In the genomic region with DNA sequence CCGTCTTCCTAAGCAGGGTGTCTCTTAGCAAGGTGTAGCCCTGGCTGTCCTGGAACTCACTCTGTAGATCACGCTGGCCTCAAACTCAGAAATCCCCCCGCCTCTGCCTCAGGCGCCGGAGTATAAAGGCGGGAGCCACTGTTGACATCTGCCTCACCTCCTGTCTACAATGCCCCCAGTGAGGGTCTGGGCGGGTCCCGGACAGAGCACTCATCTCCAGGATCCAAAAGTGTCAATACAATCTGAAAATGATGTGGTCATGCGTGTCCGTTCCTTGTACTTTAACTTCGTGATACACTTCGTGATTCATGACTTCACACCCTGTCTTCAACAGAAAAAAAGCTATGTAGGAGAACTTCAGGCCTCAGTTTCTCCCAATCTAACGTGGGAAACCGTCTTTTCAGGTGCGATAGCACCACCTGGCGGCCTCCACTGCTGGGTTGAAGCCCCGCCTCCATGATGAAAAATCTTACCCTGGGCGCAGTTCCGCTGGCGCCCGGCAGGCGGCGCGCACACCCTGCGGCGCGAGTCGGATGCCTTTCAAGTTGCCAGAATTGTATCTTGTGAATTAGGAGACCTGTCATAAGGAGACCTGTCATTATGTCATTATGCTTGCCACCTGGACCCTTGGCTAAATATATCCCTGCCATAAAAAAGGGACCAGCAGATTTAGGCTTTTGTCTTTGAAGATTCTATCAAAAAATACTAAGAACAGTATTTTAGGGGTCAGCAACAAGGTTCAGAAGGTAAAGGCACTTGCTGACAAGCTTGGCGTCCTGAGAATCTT, we compare ENCODE assay signal across 8 mouse cellular contexts. TPM values are rescaled to one million over a fixed set of nuclear protein-coding genes. Genes with fewer than 3 reads are reported as not detected.
DNase-seq lines count a peak whose midpoint lies in the region; ATAC-seq and TF ChIP-seq lines count a peak whose summit lies in the region.

No protein-coding gene starts in this region.

- H3K27ac ChIP-seq in forebrain, embryonic 10.5 days: no peak overlapping the region
- no peak overlapping the region for H3K27ac ChIP-seq in heart, postnatal 0 days (ENCODE audit: low read depth)
- H3K27ac ChIP-seq in liver, postnatal 0 days (ENCODE audit: low read depth): no peak overlapping the region
- no peak overlapping the region for H3K27ac ChIP-seq in neural tube, embryonic 13.5 days (replicated peaks)
- no peak overlapping the region for H3K27ac ChIP-seq in testis, adult 2 months (ENCODE audit: control insufficient read depth, insufficient read depth, low read depth, low read length)

- DNase-seq in CD4-positive, CD25-positive, alpha-beta regulatory T cell, adult 2 months (ENCODE audit: low read depth, low spot score): peak; percentile 95
- peak; percentile 94 for DNase-seq in brain, adult 2 months (ENCODE audit: low read depth, low spot score)
- DNase-seq in forebrain, embryonic 10.5 days (ENCODE audit: extremely low spot score, low spot score): peak; percentile 88
- peak; percentile 84 for DNase-seq in heart, postnatal 0 days (ENCODE audit: low spot score)
- DNase-seq in layer of hippocampus, adult 11-12 months (ENCODE audit: low spot score): peak; percentile 97
- peak; percentile 94 for DNase-seq in liver, postnatal 0 days

- no peak overlapping the region for H3K9ac ChIP-seq in heart, postnatal 0 days (replicated peaks; ENCODE audit: low read depth, low read length)
- H3K9ac ChIP-seq in liver, postnatal 0 days (replicated peaks): no peak overlapping the region
- 0 out of 2 replicates have a peak overlapping the region, but pooled peaks have one; percentile 94 for H3K9ac ChIP-seq in neural tube, embryonic 13.5 days

- no peaks in the 10 kb centered on the region for H3K9me3 ChIP-seq in forebrain, embryonic 10.5 days
- H3K9me3 ChIP-seq in heart, postnatal 0 days (replicated peaks; ENCODE audit: control insufficient read depth, low read length): no peaks in the 10 kb centered on the region
- H3K9me3 ChIP-seq in liver, postnatal 0 days (ENCODE audit: low read length): no peaks in the 10 kb centered on the region
- H3K9me3 ChIP-seq in neural tube, embryonic 13.5 days: no peaks in the 10 kb centered on the region

- H3K4me3 ChIP-seq in forebrain, embryonic 10.5 days: peak overlapping the region; percentile 18
- no peak overlapping the region for H3K4me3 ChIP-seq in heart, postnatal 0 days (ENCODE audit: low read depth, low read length)
- no peak overlapping the region for H3K4me3 ChIP-seq in liver, postnatal 0 days (ENCODE audit: low read depth, low read length)
- H3K4me3 ChIP-seq in neural tube, embryonic 13.5 days: peak overlapping the region; percentile 10; the same call in 1 of the 2 replicates
- H3K4me3 ChIP-seq in testis, adult 2 months (ENCODE audit: control insufficient read depth, low read depth, low read length): peak overlapping the region; percentile 74

- no peak for TF ChIP-seq POLR2A in testis, adult 2 months (IDR thresholded peaks at IDR 0.05; ENCODE audit: control insufficient read depth, low read depth, low read length)

- no peaks in the 10 kb centered on the region for H3K36me3 ChIP-seq in forebrain, embryonic 10.5 days (replicated peaks)
- H3K36me3 ChIP-seq in heart, postnatal 0 days (replicated peaks; ENCODE audit: control insufficient read depth, insufficient read depth, low read length): no peaks in the 10 kb centered on the region
- H3K36me3 ChIP-seq in liver, postnatal 0 days (replicated peaks; ENCODE audit: insufficient read depth, low read length): no peaks in the 10 kb centered on the region
- no peaks in the 10 kb centered on the region for H3K36me3 ChIP-seq in neural tube, embryonic 13.5 days
- no peaks in the 10 kb centered on the region for H3K36me3 ChIP-seq in testis, adult 2 months (ENCODE audit: control insufficient read depth, insufficient read depth, low read length)

- ATAC-seq in heart, postnatal 0 days (ENCODE audit: insufficient read depth, low read depth): peak; percentile 8; the same call in 1 of the 2 replicates
- peak; percentile 11; the same call in 1 of the 2 replicates for ATAC-seq in liver, postnatal 0 days
- ATAC-seq in neural tube, embryonic 13.5 days (ENCODE audit: low read depth): no peak

- H3K27me3 ChIP-seq in forebrain, embryonic 10.5 days (ENCODE audit: poor library complexity, severe bottlenecking): peaks cover 51% of the 10 kb centered on the region
- H3K27me3 ChIP-seq in heart, postnatal 0 days (ENCODE audit: control insufficient read depth, insufficient read depth, low read length): peaks cover 32% of the 10 kb centered on the region
- peaks cover 27% of the 10 kb centered on the region for H3K27me3 ChIP-seq in liver, postnatal 0 days (ENCODE audit: insufficient read depth, low read length)
- peaks cover 42% of the 10 kb centered on the region for H3K27me3 ChIP-seq in neural tube, embryonic 13.5 days
- H3K27me3 ChIP-seq in testis, adult 2 months (ENCODE audit: control insufficient read depth, insufficient read depth, low read length): no peaks in the 10 kb centered on the region

- H3K4me2 ChIP-seq in heart, postnatal 0 days (ENCODE audit: low read depth, low read length): peak overlapping the region; percentile 95
- peak overlapping the region; percentile 97 for H3K4me2 ChIP-seq in liver, postnatal 0 days (ENCODE audit: low read depth, low read length)
- H3K4me2 ChIP-seq in neural tube, embryonic 13.5 days: peak overlapping the region; percentile 76

- 11% methylated on average over 29 of the region's 29 CpGs for WGBS in forebrain, embryonic 10.5 days
- WGBS in heart, postnatal 0 days: 9% methylated on average over 29 of the region's 29 CpGs
- WGBS in liver, postnatal 0 days (ENCODE audit: insufficient replicate concordance): 17% methylated on average over 29 of the region's 29 CpGs
- WGBS in neural tube, embryonic 13.5 days: 11% methylated on average over 29 of the region's 29 CpGs

- peak; percentile 99 for TF ChIP-seq CTCF in heart, postnatal 0 days (IDR thresholded peaks at IDR 0.05; ENCODE audit: low read depth)
- peak; percentile 100 for TF ChIP-seq CTCF in liver, postnatal 0 days (IDR thresholded peaks at IDR 0.05; ENCODE audit: low read depth)
- TF ChIP-seq CTCF in testis, adult 2 months (IDR thresholded peaks at IDR 0.05; ENCODE audit: control insufficient read depth, insufficient read depth, insufficient replicate concordance, low read depth, low read length): peak; percentile 100

- peaks cover 64% of the 10 kb centered on the region for H3K4me1 ChIP-seq in forebrain, embryonic 10.5 days
- peaks cover 23% of the 10 kb centered on the region; the same call in 1 of the 2 replicates for H3K4me1 ChIP-seq in heart, postnatal 0 days (ENCODE audit: control insufficient read depth, insufficient read depth)
- H3K4me1 ChIP-seq in liver, postnatal 0 days (ENCODE audit: insufficient read depth): peaks cover 42% of the 10 kb centered on the region
- peaks cover 42% of the 10 kb centered on the region for H3K4me1 ChIP-seq in neural tube, embryonic 13.5 days (replicated peaks)
- peaks cover 31% of the 10 kb centered on the region for H3K4me1 ChIP-seq in testis, adult 2 months (ENCODE audit: control insufficient read depth, insufficient read depth, low read length)

- TF ChIP-seq EP300 in heart, postnatal 0 days (IDR thresholded peaks at IDR 0.05; ENCODE audit: low read depth): no peak
- peak; percentile 51; the same call in 1 of the 2 replicates for TF ChIP-seq EP300 in liver, postnatal 0 days (IDR thresholded peaks at IDR 0.05; ENCODE audit: low read depth)

RNA-seq across cellular contexts. Expression of a gene that starts 1.7 kb away (rescaled TPM):
- 12.5 and 13.0 TPM in 2 replicates for polyA plus RNA-seq in forebrain, embryonic 10.5 days (2016; fragmentation: Nextera tagmentation; extraction: Ambion mirVana)
- total RNA-seq in heart, postnatal 0 days (2014; rRNA removed; ENCODE audit: low replicate concordance): 5.3 and 5.6 TPM in 2 replicates
- polyA plus RNA-seq in heart, postnatal 0 days (2015; fragmentation: Nextera tagmentation; extraction: Ambion mirVana): 0.65 and 0.77 TPM in 2 replicates
- 4.5 and 5.5 TPM in 2 replicates for polyA plus RNA-seq in liver, postnatal 0 days (2015; fragmentation: Nextera tagmentation; extraction: Ambion mirVana)
- polyA plus RNA-seq in neural tube, embryonic 13.5 days (2015; fragmentation: Nextera tagmentation; extraction: Ambion mirVana): 3.4 and 5.4 TPM in 2 replicates
- 59.5 and 65.0 TPM in 2 replicates for polyA plus RNA-seq in testis, adult 2 months (2012; rRNA removed)

RNA-seq across cellular contexts. Expression of a gene that starts 4.2 kb away (rescaled TPM):
- polyA plus RNA-seq in forebrain, embryonic 10.5 days (2016; fragmentation: Nextera tagmentation; extraction: Ambion mirVana): 112 and 116 TPM in 2 replicates
- total RNA-seq in heart, postnatal 0 days (2014; rRNA removed; ENCODE audit: low replicate concordance): 40.9 and 58.4 TPM in 2 replicates
- 104 and 107 TPM in 2 replicates for polyA plus RNA-seq in heart, postnatal 0 days (2015; fragmentation: Nextera tagmentation; extraction: Ambion mirVana)
- polyA plus RNA-seq in liver, postnatal 0 days (2015; fragmentation: Nextera tagmentation; extraction: Ambion mirVana): 47.3 and 51.7 TPM in 2 replicates
- polyA plus RNA-seq in neural tube, embryonic 13.5 days (2015; fragmentation: Nextera tagmentation; extraction: Ambion mirVana): 237 and 249 TPM in 2 replicates
- 15.0 and 15.2 TPM in 2 replicates for polyA plus RNA-seq in testis, adult 2 months (2012; rRNA removed)

RNA-seq across cellular contexts. Expression of a gene that starts 8.4 kb away (rescaled TPM):
- 0.28 and 0.48 TPM in 2 replicates for polyA plus RNA-seq in forebrain, embryonic 10.5 days (2016; fragmentation: Nextera tagmentation; extraction: Ambion mirVana)
- not detected in 2 replicates for total RNA-seq in heart, postnatal 0 days (2014; rRNA removed; ENCODE audit: low replicate concordance)
- 0.45 and 0.57 TPM in 2 replicates for polyA plus RNA-seq in heart, postnatal 0 days (2015; fragmentation: Nextera tagmentation; extraction: Ambion mirVana)
- polyA plus RNA-seq in liver, postnatal 0 days (2015; fragmentation: Nextera tagmentation; extraction: Ambion mirVana): 0.18 and 0.34 TPM in 2 replicates
- 2.1 and 2.4 TPM in 2 replicates for polyA plus RNA-seq in neural tube, embryonic 13.5 days (2015; fragmentation: Nextera tagmentation; extraction: Ambion mirVana)
- polyA plus RNA-seq in testis, adult 2 months (2012; rRNA removed): 0.75 and 0.99 TPM in 2 replicates

RNA-seq across cellular contexts. Expression of a gene that starts 14.5 kb away (rescaled TPM):
- polyA plus RNA-seq in forebrain, embryonic 10.5 days (2016; fragmentation: Nextera tagmentation; extraction: Ambion mirVana): 1.9 TPM in 1 of 2 replicates, not detected in the other
- total RNA-seq in heart, postnatal 0 days (2014; rRNA removed; ENCODE audit: low replicate concordance): not detected in 2 replicates
- polyA plus RNA-seq in heart, postnatal 0 days (2015; fragmentation: Nextera tagmentation; extraction: Ambion mirVana): 4.0 and 6.0 TPM in 2 replicates
- polyA plus RNA-seq in liver, postnatal 0 days (2015; fragmentation: Nextera tagmentation; extraction: Ambion mirVana): 4.6 TPM in 1 of 2 replicates, not detected in the other
- 40.5 and 48.8 TPM in 2 replicates for polyA plus RNA-seq in neural tube, embryonic 13.5 days (2015; fragmentation: Nextera tagmentation; extraction: Ambion mirVana)
- not detected in 2 replicates for polyA plus RNA-seq in testis, adult 2 months (2012; rRNA removed)

RNA-seq across cellular contexts. Expression of a gene that starts 16.5 kb away (rescaled TPM):
- 61.8 and 65.7 TPM in 2 replicates for polyA plus RNA-seq in forebrain, embryonic 10.5 days (2016; fragmentation: Nextera tagmentation; extraction: Ambion mirVana)
- 64.7 and 77.6 TPM in 2 replicates for total RNA-seq in heart, postnatal 0 days (2014; rRNA removed; ENCODE audit: low replicate concordance)
- 30.9 and 36.2 TPM in 2 replicates for polyA plus RNA-seq in heart, postnatal 0 days (2015; fragmentation: Nextera tagmentation; extraction: Ambion mirVana)
- 13.5 and 14.3 TPM in 2 replicates for polyA plus RNA-seq in liver, postnatal 0 days (2015; fragmentation: Nextera tagmentation; extraction: Ambion mirVana)
- polyA plus RNA-seq in neural tube, embryonic 13.5 days (2015; fragmentation: Nextera tagmentation; extraction: Ambion mirVana): 47.4 and 49.0 TPM in 2 replicates
- polyA plus RNA-seq in testis, adult 2 months (2012; rRNA removed): 163 and 181 TPM in 2 replicates

Comparison
In these comparisons a context has a peak if more than half of its experiments do, and no peak if none do; other contexts are left out.
1. H3K4me3 ChIP-seq: peak in forebrain, embryonic 10.5 days (single experiment), neural tube, embryonic 13.5 days (single experiment) and testis, adult 2 months (single experiment); none in heart, postnatal 0 days (single experiment) and liver, postnatal 0 days (single experiment).
2. Peak in every context shown above with its lines, with median percentiles within 50 percentile points of each other: DNase-seq, H3K4me2 ChIP-seq and CTCF ChIP-seq.